8 mouse cellular contexts compared by ENCODE assay signal in genomic region chr14:57398813-57399427, GRCm38 (mm10). TPM values are rescaled to one million over a fixed set of nuclear protein-coding genes. Genes with fewer than 3 reads are reported as not detected.
A peak's percentile ranks its signal among the peaks of the same experiment; 100 is the strongest.
DNase-seq lines count a peak whose midpoint lies in the region; ATAC-seq and TF ChIP-seq lines count a peak whose summit lies in the region.

No protein-coding gene starts in this region.

- H3K4me1 ChIP-seq in hindbrain, embryonic 10.5 days (replicated peaks) = peaks cover 11% of the 10 kb centered on the region
- H3K4me1 ChIP-seq in limb, embryonic 14.5 days (ENCODE audit: control insufficient read depth, insufficient read depth, low read length) = no peaks in the 10 kb centered on the region
- peaks cover 7% of the 10 kb centered on the region for H3K4me1 ChIP-seq in midbrain, embryonic 15.5 days

- H3K36me3 ChIP-seq in hindbrain, embryonic 10.5 days = no peaks in the 10 kb centered on the region
- no peaks in the 10 kb centered on the region for H3K36me3 ChIP-seq in limb, embryonic 14.5 days (ENCODE audit: control insufficient read depth, insufficient read depth, low read length)
- no peaks in the 10 kb centered on the region for H3K36me3 ChIP-seq in midbrain, embryonic 15.5 days (replicated peaks)

- peak; percentile 24; the same call in 1 of the 2 replicates for ATAC-seq in limb, embryonic 14.5 days (ENCODE audit: low FRiP score, low read depth)
- no peak for ATAC-seq in midbrain, embryonic 15.5 days (replicated peaks)

- 24% methylated on average over 13 of the region's 13 CpGs for WGBS in hindbrain, embryonic 10.5 days
- 15% methylated on average over 13 of the region's 13 CpGs for WGBS in limb, embryonic 14.5 days
- WGBS in midbrain, embryonic 15.5 days = 14% methylated on average over 13 of the region's 13 CpGs

- DNase-seq in adrenal gland, postnatal 10 days = peak; percentile 24
- DNase-seq in adrenal gland, postnatal 4 days (ENCODE audit: low spot score in 2 of 2) = no peak
- peak; percentile 16 for DNase-seq in urinary bladder, postnatal 25 days (ENCODE audit: low spot score)
- DNase-seq in urinary bladder, postnatal 10 days (ENCODE audit: low spot score) = no peak
- DNase-seq in hindbrain, embryonic 10.5 days (ENCODE audit: low spot score) = no peak
- DNase-seq in limb, embryonic 14.5 days (ENCODE audit: low spot score) = peak; percentile 42
- no peak for DNase-seq in gastrocnemius, adult 8-10 months (ENCODE audit: low spot score in 2 of 2)

- H3K9me3 ChIP-seq in hindbrain, embryonic 10.5 days = no peaks in the 10 kb centered on the region
- no peaks in the 10 kb centered on the region for H3K9me3 ChIP-seq in limb, embryonic 14.5 days (ENCODE audit: control insufficient read depth, low read length)
- H3K9me3 ChIP-seq in midbrain, embryonic 15.5 days = no peaks in the 10 kb centered on the region

- peak overlapping the region; percentile 82 for H3K4me2 ChIP-seq in limb, embryonic 14.5 days (replicated peaks; ENCODE audit: low read depth, low read length, severe bottlenecking)
- peak overlapping the region; percentile 73 for H3K4me2 ChIP-seq in midbrain, embryonic 15.5 days

- peak overlapping the region; percentile 86; the same call in 1 of the 2 replicates for H3K27ac ChIP-seq in hindbrain, embryonic 10.5 days
- no peak overlapping the region for H3K27ac ChIP-seq in limb, embryonic 14.5 days (replicated peaks; ENCODE audit: low read depth, low read length)
- no peak overlapping the region for H3K27ac ChIP-seq in midbrain, embryonic 15.5 days

- TF ChIP-seq POLR2A in limb, embryonic 14.5 days (IDR thresholded peaks at IDR 0.05; ENCODE audit: borderline replicate concordance, extremely low read depth, insufficient read depth, insufficient read length) = no peak

- peaks cover 24% of the 10 kb centered on the region for H3K27me3 ChIP-seq in hindbrain, embryonic 10.5 days (ENCODE audit: insufficient read depth, poor library complexity, severe bottlenecking)
- H3K27me3 ChIP-seq in limb, embryonic 14.5 days (ENCODE audit: control insufficient read depth, insufficient read depth, low read length) = no peaks in the 10 kb centered on the region
- no peaks in the 10 kb centered on the region for H3K27me3 ChIP-seq in midbrain, embryonic 15.5 days (replicated peaks)

- peak overlapping the region; percentile 77 for H3K4me3 ChIP-seq in hindbrain, embryonic 10.5 days
- peak overlapping the region; percentile 52 for H3K4me3 ChIP-seq in limb, embryonic 14.5 days (replicated peaks; ENCODE audit: low read length)
- peak overlapping the region; percentile 50 for H3K4me3 ChIP-seq in midbrain, embryonic 15.5 days

- H3K9ac ChIP-seq in limb, embryonic 14.5 days (ENCODE audit: low read depth, low read length, severe bottlenecking) = peak overlapping the region; percentile 68
- H3K9ac ChIP-seq in midbrain, embryonic 15.5 days = peak overlapping the region; percentile 64; the same call in 1 of the 2 replicates

RNA-seq across cellular contexts. Expression of gene Cryl1, which starts 0.6 kb away (rescaled TPM):
- 10 to 100 TPM; 18.7 to 19.6 TPM for total RNA-seq in adrenal gland, postnatal 10 days (2021)
- total RNA-seq in adrenal gland, postnatal 4 days (2021) = 10 to 100 TPM; 21.9 to 34.6 TPM
- 7.7 and 9.6 TPM in 2 replicates for polyA plus RNA-seq in hindbrain, embryonic 10.5 days (2016; fragmentation: Nextera tagmentation; extraction: Ambion mirVana)
- 51.3 and 52.7 TPM in 2 replicates for polyA plus RNA-seq in limb, embryonic 14.5 days (2012; rRNA removed)
- 40.0 and 42.3 TPM in 2 replicates for polyA plus RNA-seq in limb, embryonic 14.5 days (2014; fragmentation: Nextera tagmentation; extraction: Ambion mirVana)
- 9.2 and 13.4 TPM in 2 replicates for polyA plus RNA-seq in midbrain, embryonic 15.5 days (2015; fragmentation: Nextera tagmentation; extraction: Ambion mirVana)
- total RNA-seq in gastrocnemius, adult 8-10 months (2022) = 1 to 10 TPM; 5.1 to 6.3 (median 5.9) TPM

RNA-seq across cellular contexts. Expression of gene Ift88, which starts 24.9 kb away (rescaled TPM):
- 1 to 10 TPM; 7.2 to 8.9 TPM for total RNA-seq in adrenal gland, postnatal 10 days (2021)
- total RNA-seq in adrenal gland, postnatal 4 days (2021) = 10 to 100 TPM; 10.1 to 12.9 TPM
- polyA plus RNA-seq in hindbrain, embryonic 10.5 days (2016; fragmentation: Nextera tagmentation; extraction: Ambion mirVana) = 11.5 and 14.1 TPM in 2 replicates
- polyA plus RNA-seq in limb, embryonic 14.5 days (2012; rRNA removed) = 23.9 and 26.7 TPM in 2 replicates
- 18.0 and 22.2 TPM in 2 replicates for polyA plus RNA-seq in limb, embryonic 14.5 days (2014; fragmentation: Nextera tagmentation; extraction: Ambion mirVana)
- polyA plus RNA-seq in midbrain, embryonic 15.5 days (2015; fragmentation: Nextera tagmentation; extraction: Ambion mirVana) = 20.6 and 21.6 TPM in 2 replicates
- total RNA-seq in gastrocnemius, adult 8-10 months (2022) = 1 to 10 TPM; 3.1 to 5.1 (median 4.2) TPM

Comparison
In these comparisons a context has a peak if more than half of its experiments do, and no peak if none do; other contexts are left out.
1. DNase-seq: peak in adrenal gland, postnatal 10 days (single experiment), urinary bladder, postnatal 25 days (single experiment) and limb, embryonic 14.5 days (single experiment); none in adrenal gland, postnatal 4 days (0 of 2), urinary bladder, postnatal 10 days (single experiment), hindbrain, embryonic 10.5 days (single experiment) and gastrocnemius, adult 8-10 months (0 of 2).
2. Peak in every context shown above with its lines, with median percentiles within 50 percentile points of each other: H3K4me3 ChIP-seq.